Mouse (Mus musculus): ENCODE data around the gene Slc35f1.

- TF ChIP-seq CTCF (IDR thresholded peaks at IDR 0.05; ENCODE audit: control insufficient read depth, insufficient read depth, insufficient replicate concordance, low read depth, low read length) = no peak
- no peak for TF ChIP-seq POLR2A (IDR thresholded peaks at IDR 0.05; ENCODE audit: control insufficient read depth, low read depth, low read length)
Measured at GRCm38 (mm10) chr10:52840819-52841218, 150.5 kb downstream of the Slc35f1 start.
